Mouse (Mus musculus): Measurements from ENCODE around the gene Gm10282.

GRCm38 (mm10) chr8:72272361-72272760, 32.7 kb downstream of the Gm10282 start:
- TF ChIP-seq CTCF (IDR thresholded peaks at IDR 0.05; ENCODE audit: low read depth) (peak; percentile 81), EP300 (optimal IDR thresholded peaks at IDR 0.05) (no peak)

Measured in stomach, postnatal 0 days (tissue).